In the genomic region with DNA sequence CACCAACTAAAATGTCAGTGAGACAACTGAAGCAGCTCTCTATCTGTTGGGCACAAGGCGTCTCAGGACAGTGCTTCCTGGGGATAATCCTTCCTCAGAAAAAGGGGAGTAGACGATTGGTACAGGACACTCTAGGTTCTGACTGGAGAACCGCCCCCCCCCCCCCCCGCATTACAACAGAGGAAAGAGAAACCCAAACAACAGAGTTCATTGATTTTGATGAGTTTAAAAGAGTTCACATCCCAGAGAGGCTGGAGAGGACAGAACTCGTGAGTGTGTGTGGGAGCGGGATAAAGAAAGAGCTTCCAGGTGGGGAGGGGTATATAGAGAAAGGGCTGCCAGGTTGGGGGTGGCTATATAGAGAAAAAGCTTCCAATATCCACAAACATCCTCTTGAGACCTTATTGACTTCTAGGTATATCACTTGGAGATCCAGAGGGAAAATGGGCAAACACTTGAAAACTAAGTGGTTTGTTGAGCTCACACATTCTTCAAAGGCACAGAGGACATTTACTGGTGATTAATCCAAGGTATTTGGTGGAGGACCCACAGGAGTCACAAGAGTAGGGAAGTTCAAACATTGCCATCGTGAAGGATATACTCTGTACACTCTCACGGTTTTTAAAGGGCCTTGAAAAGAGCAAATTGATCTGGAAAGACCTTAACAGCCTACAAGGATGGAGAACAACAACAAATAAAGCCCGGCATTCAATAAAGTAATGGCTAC, we compare ENCODE assay signal across 15 mouse cellular contexts.
"Had no signal": no experiment of that assay in that cellular context is flagged by ENCODE, and none has a peak within 500 bp of the region (broad histone marks: within the 10 kb centered on the region; RNA-seq: fewer than 3 reads in every experiment).

No protein-coding gene starts in this region.

- H3K4me3 ChIP-seq: limb, embryonic 12.5 days; liver, embryonic 13.5 days; megakaryocyte, embryonic 14.5 days; midbrain, embryonic 13.5 days; midbrain, embryonic 15.5 days; neural tube, embryonic 12.5 days; stomach, embryonic 15.5 days had no signal

- H3K36me3 ChIP-seq: limb, embryonic 12.5 days; liver, embryonic 13.5 days; midbrain, embryonic 13.5 days; midbrain, embryonic 15.5 days; neural tube, embryonic 12.5 days; stomach, embryonic 15.5 days had no signal

- H3K9me3 ChIP-seq: limb, embryonic 12.5 days; liver, embryonic 13.5 days; midbrain, embryonic 13.5 days; midbrain, embryonic 15.5 days; neural tube, embryonic 12.5 days; stomach, embryonic 15.5 days had no signal

- H3K27me3 ChIP-seq: midbrain, embryonic 15.5 days; stomach, embryonic 15.5 days had no signal

- H3K27ac ChIP-seq: limb, embryonic 12.5 days; macrophage; midbrain, embryonic 13.5 days; midbrain, embryonic 15.5 days; neural tube, embryonic 12.5 days; stomach, embryonic 15.5 days; stomach, postnatal 0 days had no signal

- H3K9ac ChIP-seq: limb, embryonic 12.5 days; liver, embryonic 13.5 days; midbrain, embryonic 13.5 days; midbrain, embryonic 15.5 days; neural tube, embryonic 12.5 days; stomach, embryonic 15.5 days had no signal

- DNase-seq: liver, embryonic 13.5 days; lung, postnatal 10 days; right cerebral cortex, postnatal 14 days; thymus, adult 2 months; thymus, postnatal 25 days; thymus, postnatal 4 days had no signal

- H3K4me1 ChIP-seq: limb, embryonic 12.5 days; midbrain, embryonic 13.5 days; midbrain, embryonic 15.5 days; neural tube, embryonic 12.5 days; stomach, embryonic 15.5 days had no signal

- ATAC-seq: midbrain, embryonic 13.5 days; midbrain, embryonic 15.5 days had no signal

- H3K4me2 ChIP-seq: limb, embryonic 12.5 days; liver, embryonic 13.5 days; midbrain, embryonic 11.5 days; midbrain, embryonic 13.5 days; midbrain, embryonic 15.5 days; neural tube, embryonic 12.5 days; stomach, embryonic 15.5 days had no signal
